Mouse (Mus musculus) right cerebral cortex, postnatal 36 days (tissue): ENCODE results near the gene Rcan1.
A peak's percentile ranks its signal among the peaks of the same experiment; 100 is the strongest.
"Not testable (repeated sequence)": the region's sequence is repeated elsewhere in the genome, so short reads cannot be mapped to it uniquely, and the experiment has no call there.

ENCODE experiments used
- DNase-seq, 2 experiments: peaks; one replicate each; pipeline ENCODE4 v3.0.0; 2022; ENCODE audit warnings: low spot score in 2 of 2, mixed read lengths in 1 of 2

Gene Rcan1

GRCm38 (mm10) chr16:92470706-92471105 is at the start of gene Rcan1:
Gene Rcan1, minus strand, starts transcription at chr16:92470867.
- DNase-seq = no peak

GRCm38 (mm10) chr16:92519820-92520492 is 49.3 kb upstream of the Rcan1 start:
- DNase-seq = peak in 1 of 2 experiments; percentile 19

GRCm38 (mm10) chr16:92518718-92519117 is 48.1 kb upstream of the Rcan1 start:
- DNase-seq = no peak

GRCm38 (mm10) chr16:92516139-92516538 is 45.5 kb upstream of the Rcan1 start:
- DNase-seq = no peak

GRCm38 (mm10) chr16:92514896-92515295 is 44.2 kb upstream of the Rcan1 start:
- DNase-seq = not testable (repeated sequence)

- no peak for DNase-seq
These were observed 41.2 kb upstream of the Rcan1 start for GRCm38 (mm10) chr16:92511773-92512391.

GRCm38 (mm10) chr16:92510835-92511772 is 40.4 kb upstream of the Rcan1 start:
- DNase-seq = no peak

GRCm38 (mm10) chr16:92507573-92507972 is 36.9 kb upstream of the Rcan1 start:
- no peak for DNase-seq

GRCm38 (mm10) chr16:92503105-92503504 is 32.4 kb upstream of the Rcan1 start:
- DNase-seq = no peak

GRCm38 (mm10) chr16:92500534-92500933 is 29.9 kb upstream of the Rcan1 start:
- DNase-seq = no peak

GRCm38 (mm10) chr16:92499324-92499723 is 28.7 kb upstream of the Rcan1 start:
- DNase-seq = no peak

GRCm38 (mm10) chr16:92498589-92498981 is 27.9 kb upstream of the Rcan1 start:
- DNase-seq = no peak

- no peak for DNase-seq
These were observed 27.4 kb upstream of the Rcan1 start for GRCm38 (mm10) chr16:92497851-92498588.

GRCm38 (mm10) chr16:92489356-92489755 is 18.7 kb upstream of the Rcan1 start:
- no peak for DNase-seq

GRCm38 (mm10) chr16:92488456-92488855 is 17.8 kb upstream of the Rcan1 start:
- no peak for DNase-seq

- no peak for DNase-seq
These were observed 16.8 kb upstream of the Rcan1 start for GRCm38 (mm10) chr16:92487489-92487888.

- no peak for DNase-seq
These were observed 16.4 kb upstream of the Rcan1 start for GRCm38 (mm10) chr16:92487086-92487485.

- DNase-seq = no peak
These were observed 14.8 kb upstream of the Rcan1 start, which contains the start of gene Clic6 for GRCm38 (mm10) chr16:92485436-92485835. Gene Clic6, plus strand, starts transcription at chr16:92485736.

GRCm38 (mm10) chr16:92478561-92479150 is 8.0 kb upstream of the Rcan1 start:
- no peak for DNase-seq

- DNase-seq = no peak
These were observed 4.6 kb upstream of the Rcan1 start for GRCm38 (mm10) chr16:92475093-92475860.
